Mouse (Mus musculus) brain, embryonic 14.5 days (tissue): ENCODE results near the gene Rnase2a. TPM values are rescaled to one million over a fixed set of nuclear protein-coding genes. Genes with fewer than 3 reads are reported as not detected.
"Not testable (repeated sequence)": the region's sequence is repeated elsewhere in the genome, so short reads cannot be mapped to it uniquely, and the experiment has no call there.

Source experiments
- DNase-seq: peaks from one replicate; pipeline ENCODE4 v3.0.0-alpha.2; 2011; ENCODE audit warnings: low read depth
- CTCF ChIP-seq: fragments of 200-500 bp; IDR thresholded peaks from 2 replicates; pipeline ENCODE4 v1.5.1; 2012; ENCODE audit warnings: inconsistent platforms, mild to moderate bottlenecking, moderate library complexity, borderline replicate concordance; ENCODE audit not compliant: insufficient read depth, insufficient read length; ENCODE audit errors: extremely low read depth
- POLR2A ChIP-seq: fragments of 200-500 bp; IDR thresholded peaks from 2 replicates; pipeline ENCODE4 v1.6.1; 2012; ENCODE audit warnings: mild to moderate bottlenecking, inconsistent platforms, borderline replicate concordance; ENCODE audit not compliant: poor library complexity, insufficient read depth, insufficient read length, severe bottlenecking; ENCODE audit errors: extremely low read depth
- polyA plus RNA-seq: library from polyadenylated mRNA; depleted of rRNA; stranded (reverse); fragments of >200 nt; gene quantifications from 2 replicates; pipeline ENCODE4 v1.2.3, GENCODE M21; 2012; rRNA removed

The Rnase2a gene
- not detected in 2 replicates for polyA plus RNA-seq

DNA sequence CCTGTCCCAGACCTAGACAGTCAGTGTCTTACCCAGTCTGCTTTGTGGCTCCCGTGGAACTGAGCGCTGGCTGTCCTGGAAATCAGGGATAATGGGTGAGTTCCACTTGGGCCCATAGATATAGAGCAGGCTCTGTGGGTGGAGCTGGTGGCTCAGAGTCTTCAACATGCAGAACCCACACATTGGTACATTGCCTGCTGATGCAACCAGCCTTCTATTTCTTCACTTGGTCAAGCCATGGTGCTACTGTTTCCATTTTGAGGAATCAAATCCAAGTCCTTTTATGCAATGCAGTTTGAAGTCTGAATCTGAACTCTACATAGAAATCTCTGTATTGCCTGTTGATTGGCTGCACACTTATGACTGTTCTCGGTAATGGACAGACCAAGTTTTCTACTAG lies at the start of gene Rnase2a:
Gene Rnase2a, minus strand, starts transcription at position 72 of the 400 bp plus-strand sequence.
- no peak for TF ChIP-seq CTCF
- TF ChIP-seq POLR2A, result no peak
- DNase-seq, result no peak

DNA sequence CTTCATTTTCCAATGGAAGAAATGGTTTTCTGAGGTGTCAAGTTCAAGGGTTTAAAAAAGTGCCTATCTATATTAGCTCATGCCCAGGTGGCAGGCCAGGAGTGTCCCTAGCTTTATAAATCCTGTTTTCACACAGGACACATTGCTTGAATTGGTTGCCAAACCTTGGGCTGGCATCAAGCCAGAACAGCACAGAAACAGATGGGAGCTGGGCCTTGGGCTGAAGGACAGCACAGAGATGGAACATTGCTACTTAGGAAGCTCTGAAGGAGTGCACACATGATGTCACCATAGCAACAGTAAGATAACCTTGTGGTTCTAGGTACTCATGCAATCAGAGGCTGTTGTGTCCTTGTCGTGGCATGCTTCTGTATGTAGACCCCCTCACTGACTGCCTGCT lies 35.6 kb upstream of the Rnase2a start:
- peak; percentile 11 for DNase-seq
- TF ChIP-seq CTCF (no peak), POLR2A (no peak)

DNA sequence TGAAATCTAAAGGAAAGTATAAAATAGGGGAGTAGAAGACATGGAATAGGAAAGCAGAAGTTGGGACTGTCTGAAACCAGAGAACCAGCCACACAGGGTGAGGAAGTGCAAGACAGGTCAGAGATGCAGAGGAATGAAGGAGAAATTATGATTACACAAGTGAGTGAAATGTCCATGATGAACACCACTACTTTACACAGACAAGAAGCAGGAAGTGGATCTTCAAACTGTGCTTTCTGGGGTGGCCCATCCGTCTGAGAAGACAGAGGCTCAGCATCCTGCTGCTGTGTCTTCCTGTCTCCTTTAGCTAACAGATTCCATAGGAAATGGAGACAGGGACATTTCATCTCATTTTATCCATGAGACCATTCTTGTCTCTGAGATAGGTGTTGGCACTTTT lies 22.6 kb upstream of the Rnase2a start:
- not testable (repeated sequence) for DNase-seq

DNA sequence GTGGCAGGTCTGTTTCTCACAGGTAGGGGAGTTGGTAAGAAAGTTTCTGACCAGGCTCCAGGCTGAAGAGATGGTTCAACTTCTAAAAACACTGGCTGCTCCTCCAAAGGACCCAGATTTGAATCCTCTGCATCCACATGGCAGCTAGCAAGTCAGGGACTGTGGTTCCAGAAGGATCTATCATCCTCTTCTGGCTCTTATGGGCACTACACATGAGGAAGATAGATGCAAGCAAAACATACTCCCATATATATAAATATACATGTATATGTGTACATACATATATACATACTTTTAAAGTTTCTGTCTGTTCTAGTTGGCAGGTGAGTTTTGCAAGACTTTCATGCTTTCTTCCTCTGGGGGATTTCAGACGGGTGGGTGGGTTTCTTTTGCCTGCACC lies 12.8 kb upstream of the Rnase2a start:
- TF ChIP-seq POLR2A (no peak), CTCF (no peak)
- DNase-seq, result no peak

DNA sequence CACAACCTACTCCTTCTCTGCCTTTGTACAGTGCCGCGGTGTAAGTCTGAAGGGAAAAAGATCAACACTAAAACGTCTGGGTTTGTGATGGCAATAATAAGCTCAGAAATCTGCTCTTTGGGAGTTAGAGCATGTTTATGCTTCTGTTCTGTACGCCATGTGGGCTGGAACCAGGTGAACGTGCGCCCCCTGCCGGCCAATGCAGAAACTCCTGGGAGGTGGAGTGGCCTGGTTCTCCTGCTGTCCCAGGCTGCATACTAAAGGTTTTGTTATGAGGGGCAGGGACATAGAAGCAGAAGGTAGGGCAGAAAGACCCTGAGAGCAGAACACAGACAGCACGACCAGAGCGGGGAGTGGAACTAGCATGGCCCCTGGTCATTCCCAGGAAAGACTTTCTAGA lies 10.2 kb upstream of the Rnase2a start:
- DNase-seq, result peak; percentile 86
- TF ChIP-seq CTCF, result peak; percentile 97
- TF ChIP-seq POLR2A, result no peak

DNA sequence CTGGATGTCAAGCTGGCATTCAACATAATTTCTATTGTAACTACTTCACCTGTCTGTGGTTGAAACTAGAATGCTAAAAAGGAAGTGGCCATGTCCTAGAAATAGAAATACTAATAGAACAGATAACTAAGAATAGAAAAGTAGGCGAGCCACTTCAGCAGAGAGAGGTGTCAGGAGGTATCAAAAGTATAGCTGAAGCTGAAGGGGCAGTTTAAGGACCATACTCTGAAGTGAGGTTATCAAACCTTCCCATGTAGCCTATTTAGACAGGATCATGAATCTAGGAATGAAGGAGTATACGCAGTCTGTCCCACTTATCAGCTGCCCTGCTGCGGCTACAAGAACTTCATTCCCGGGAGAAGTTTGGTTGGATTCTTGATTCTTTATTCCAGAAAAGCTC lies 9.8 kb upstream of the Rnase2a start:
- DNase-seq, result no peak
- no peak for TF ChIP-seq CTCF
- TF ChIP-seq POLR2A, result no peak

DNA sequence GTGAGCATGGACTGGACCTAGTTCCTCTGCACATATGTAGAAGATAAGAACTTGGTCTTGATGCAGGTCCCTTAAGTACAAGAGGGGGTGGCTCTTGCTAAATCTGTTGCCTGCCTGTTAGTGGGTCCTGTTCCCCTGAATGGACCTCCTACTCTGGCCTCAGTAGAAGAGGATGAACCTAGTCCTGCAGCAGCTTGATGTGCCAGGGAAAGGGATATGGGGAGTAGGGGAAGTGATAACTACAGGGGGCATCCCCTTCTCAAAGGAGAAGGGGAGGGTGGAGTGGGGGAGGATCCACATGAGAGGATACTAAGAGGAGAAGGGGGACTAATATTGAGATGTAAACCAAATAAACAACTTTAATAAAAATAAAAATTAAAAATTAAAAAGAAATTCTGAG lies 6.5 kb upstream of the Rnase2a start:
- TF ChIP-seq POLR2A (no peak), CTCF (no peak)
- no peak for DNase-seq

DNA sequence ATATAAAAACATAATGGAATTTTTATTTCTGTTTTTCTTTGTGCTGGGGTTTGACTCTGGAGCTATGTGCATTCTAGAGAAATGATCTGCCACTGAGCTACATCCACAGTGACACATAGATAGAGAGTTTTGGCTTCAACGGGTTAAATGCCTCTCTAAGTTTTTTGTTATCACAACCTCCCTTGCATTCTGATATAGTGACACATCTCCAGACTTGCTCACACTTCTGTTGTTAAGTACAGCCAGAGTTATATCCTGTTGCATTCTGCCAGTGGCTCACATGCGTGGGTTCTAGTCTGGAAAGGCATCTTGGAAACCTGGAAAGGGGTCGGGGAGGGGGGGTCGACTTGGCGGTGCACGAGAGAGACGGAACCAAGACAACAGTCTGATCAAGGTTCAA lies 3.8 kb upstream of the Rnase2a start:
- no peak for DNase-seq
- no peak for TF ChIP-seq POLR2A
- TF ChIP-seq CTCF, result no peak

DNA sequence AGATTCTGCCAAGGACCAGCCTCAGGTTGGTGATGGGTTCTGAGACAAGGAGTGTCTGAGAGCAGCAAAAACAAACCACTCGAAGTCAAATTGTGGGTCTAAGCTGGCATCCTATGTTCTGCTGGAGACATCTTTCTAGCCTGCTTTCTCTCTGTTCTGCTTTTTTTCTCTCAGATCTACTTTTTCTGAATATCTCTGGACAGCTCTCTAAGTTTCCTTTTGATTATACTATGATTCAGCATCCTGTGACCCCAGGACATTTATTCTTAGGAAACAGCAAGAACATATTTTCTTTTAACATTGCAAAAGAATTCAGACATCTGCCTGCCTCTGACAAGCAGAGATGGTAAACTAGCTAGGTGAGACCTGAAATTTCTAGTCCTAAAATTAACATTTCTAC lies 2.3 kb downstream of the Rnase2a start:
- TF ChIP-seq POLR2A, result no peak
- TF ChIP-seq CTCF, result no peak
- no peak for DNase-seq

DNA sequence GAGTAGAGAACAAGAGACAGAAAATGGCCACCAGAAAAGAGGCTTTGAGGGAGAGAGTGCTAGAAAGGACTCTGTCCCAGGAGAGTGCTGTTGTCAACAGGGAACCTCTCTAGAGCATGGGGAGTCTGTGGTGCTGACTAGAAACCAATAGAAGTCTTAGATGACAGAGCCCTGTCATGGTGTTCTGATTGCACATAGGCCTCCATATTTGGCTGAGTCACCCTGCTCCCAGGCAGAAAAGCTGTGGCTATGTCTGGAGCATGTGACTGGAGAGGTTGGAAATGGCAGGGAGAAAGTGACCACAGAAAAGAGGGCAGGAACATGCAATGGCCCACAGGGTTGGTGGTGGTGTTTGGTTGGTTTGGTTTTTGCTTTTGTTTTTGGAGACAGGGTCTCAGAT lies 3.7 kb downstream of the Rnase2a start:
- DNase-seq, result not testable (repeated sequence)

DNA sequence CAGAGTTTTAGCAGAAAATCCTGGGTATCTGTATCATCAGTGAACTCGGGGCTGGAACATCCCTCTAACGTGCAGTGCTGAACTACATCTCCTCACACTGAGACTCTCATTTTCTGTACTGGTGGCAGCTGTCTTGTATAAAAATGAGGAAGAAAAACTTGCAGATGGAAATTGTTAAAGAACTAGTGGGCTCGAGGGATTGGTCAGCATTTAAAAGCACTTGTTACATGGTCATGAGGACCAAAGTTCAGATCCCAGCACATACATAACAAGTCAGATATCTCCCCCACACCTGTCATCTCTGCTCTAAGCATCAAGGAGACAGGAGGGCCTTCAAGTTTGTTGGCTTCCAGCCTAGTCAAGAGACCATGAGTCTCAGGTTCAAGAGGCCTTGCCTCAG lies 5.6 kb downstream of the Rnase2a start:
- no peak for DNase-seq
- TF ChIP-seq POLR2A (no peak), CTCF (no peak)

DNA sequence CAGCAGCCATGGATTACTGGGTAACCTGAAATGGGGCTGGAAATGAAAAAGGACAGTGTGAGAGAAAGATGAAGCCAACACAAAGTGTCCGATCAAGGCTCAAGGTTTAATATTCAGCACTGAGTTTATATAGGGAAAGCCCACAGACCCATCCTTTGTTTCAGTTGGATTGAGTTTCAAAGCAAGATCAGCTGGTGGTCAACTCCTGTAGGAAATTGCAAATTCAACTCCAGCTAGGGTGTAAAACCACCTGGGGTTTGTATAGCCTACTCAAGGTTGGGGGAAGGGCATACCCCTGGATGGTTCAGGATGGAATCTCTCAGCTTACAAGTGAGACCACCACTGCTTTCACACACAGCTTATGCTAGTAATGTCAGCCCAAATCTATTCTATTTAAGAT lies 8.2 kb downstream of the Rnase2a start:
- no peak for TF ChIP-seq POLR2A
- no peak for TF ChIP-seq CTCF
- DNase-seq, result no peak

DNA sequence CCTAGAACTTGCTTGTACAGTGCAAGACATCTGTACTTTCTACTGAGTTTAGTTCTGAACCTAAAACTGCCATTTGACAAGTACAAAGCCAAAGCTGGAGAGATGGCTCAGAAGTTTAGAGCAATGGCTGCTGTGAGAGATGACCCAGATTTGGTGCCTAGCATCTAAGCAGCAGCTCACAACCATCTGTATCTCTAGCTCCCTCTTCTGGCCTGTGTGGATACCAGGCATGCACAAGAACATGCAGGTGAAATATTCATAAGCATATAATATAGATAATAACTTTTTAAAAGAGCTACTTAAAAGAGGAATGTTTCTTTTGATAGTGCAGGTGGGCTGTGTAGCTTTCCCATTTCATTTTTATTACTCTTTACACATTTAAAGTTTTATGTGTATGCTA lies 15.0 kb downstream of the Rnase2a start:
- TF ChIP-seq POLR2A, result no peak
- TF ChIP-seq CTCF, result peak; percentile 61; the same call in 1 of the 2 replicates
- DNase-seq, result peak; percentile 56

DNA sequence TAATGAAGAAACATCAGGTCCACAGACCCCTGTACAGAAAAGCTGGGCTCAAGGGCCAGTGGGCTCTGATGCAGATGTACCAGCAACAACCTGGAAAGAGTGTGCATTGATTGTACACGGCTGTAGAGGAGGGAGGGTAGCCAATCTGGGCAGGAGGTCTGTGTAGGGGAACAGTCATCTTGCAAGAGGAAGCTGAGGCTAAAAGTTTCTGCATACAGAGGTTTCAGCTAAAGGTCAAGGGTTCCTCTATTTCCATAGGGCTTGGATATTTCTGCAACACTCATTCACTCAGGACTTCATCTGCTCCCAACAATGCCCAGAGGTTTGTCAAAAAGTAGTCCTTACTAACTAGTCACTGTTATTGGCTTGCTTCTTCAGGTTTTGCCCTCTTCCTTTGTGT lies 18.4 kb downstream of the Rnase2a start:
- DNase-seq, result not testable (repeated sequence)

DNA sequence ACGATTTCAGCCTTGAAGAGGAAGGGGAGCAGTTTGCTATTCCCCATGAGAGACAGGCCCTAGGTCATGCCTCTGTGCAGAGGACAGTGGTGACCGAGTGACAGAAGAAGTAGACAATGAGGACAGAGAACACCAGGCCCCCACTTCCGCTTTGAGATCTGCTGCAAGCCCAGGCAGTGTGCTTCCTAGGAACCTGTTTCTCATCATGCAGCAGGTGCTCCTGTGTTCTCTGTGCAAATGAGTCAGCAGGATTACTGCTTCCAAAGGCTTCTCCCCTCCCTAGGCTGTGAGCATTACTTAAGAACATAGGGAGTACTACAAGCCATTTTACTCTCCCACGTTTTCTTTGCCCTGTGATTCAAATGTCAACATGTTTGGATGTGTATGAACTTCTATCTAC lies 26.3 kb downstream of the Rnase2a start:
- not testable (repeated sequence) for DNase-seq

DNA sequence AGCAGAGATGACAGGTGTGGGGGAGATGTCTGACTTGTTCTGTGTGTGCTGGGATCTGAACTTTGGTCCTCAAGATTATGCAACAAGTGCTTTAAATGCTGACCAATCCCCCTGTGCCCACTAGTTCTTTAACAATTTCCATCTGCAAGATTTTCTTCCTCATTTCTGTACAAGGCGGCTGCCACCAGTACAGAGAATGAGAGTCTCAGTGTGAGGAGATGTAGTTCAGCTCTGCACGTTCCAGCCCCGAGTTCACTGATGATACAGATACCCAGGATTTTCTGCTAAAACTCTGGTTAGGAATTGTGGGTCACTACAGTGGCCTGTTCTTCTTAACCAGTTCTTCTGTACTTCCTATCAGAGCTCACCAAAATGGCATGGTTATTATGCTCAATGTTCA lies 35.8 kb downstream of the Rnase2a start:
- not testable (repeated sequence) for DNase-seq
